8 mouse cellular contexts compared by ENCODE assay signal in genomic region chr12:111274006-111274405, GRCm38 (mm10). TPM values are rescaled to one million over a fixed set of nuclear protein-coding genes. Genes with fewer than 3 reads are reported as not detected.
DNase-seq lines count a peak whose midpoint lies in the region; ATAC-seq and TF ChIP-seq lines count a peak whose summit lies in the region.

No protein-coding gene starts in this region.

- H3K4me3 ChIP-seq in left cerebral cortex, adult 2 months = peak overlapping the region; percentile 48
- peak overlapping the region; percentile 49 for H3K4me3 ChIP-seq in forebrain, embryonic 10.5 days
- H3K4me3 ChIP-seq in intestine, embryonic 16.5 days (ENCODE audit: low read length) = peak overlapping the region; percentile 43
- peak overlapping the region; percentile 32 for H3K4me3 ChIP-seq in neural tube, embryonic 11.5 days (ENCODE audit: low read depth, low read length)

- no peaks in the 10 kb centered on the region for H3K36me3 ChIP-seq in forebrain, embryonic 10.5 days (replicated peaks)
- no peaks in the 10 kb centered on the region for H3K36me3 ChIP-seq in intestine, embryonic 16.5 days (ENCODE audit: control insufficient read depth, insufficient read depth, low read length)
- no peaks in the 10 kb centered on the region for H3K36me3 ChIP-seq in neural tube, embryonic 11.5 days (ENCODE audit: control insufficient read depth, insufficient read depth, low read length)

- WGBS in forebrain, embryonic 10.5 days = 3% methylated on average over 28 of the region's 28 CpGs
- WGBS in intestine, embryonic 16.5 days = 6% methylated on average over 28 of the region's 28 CpGs
- 3% methylated on average over 28 of the region's 28 CpGs for WGBS in neural tube, embryonic 11.5 days

- no peak for DNase-seq in left cerebral cortex, adult 2 months (ENCODE audit: extremely low spot score in 1 of 2, low spot score in 2 of 2)
- no peak for DNase-seq in left cerebral cortex, adult 9 months (ENCODE audit: low spot score in 2 of 2)
- DNase-seq in forebrain, embryonic 10.5 days (ENCODE audit: extremely low spot score, low spot score) = no peak
- DNase-seq in neural tube, embryonic 11.5 days (ENCODE audit: low spot score) = no peak
- DNase-seq in left cerebral cortex, postnatal 25 days (ENCODE audit: low spot score in 2 of 2) = no peak
- DNase-seq in left cerebral cortex, postnatal 14 days (ENCODE audit: low spot score in 2 of 2) = no peak
- no peak for DNase-seq in kidney, adult 9 months

- peak overlapping the region; percentile 75 for H3K4me2 ChIP-seq in intestine, embryonic 16.5 days (ENCODE audit: low read depth, low read length)
- H3K4me2 ChIP-seq in neural tube, embryonic 11.5 days (ENCODE audit: low read depth) = peak overlapping the region; percentile 47

- peak overlapping the region; percentile 55; the same call in 1 of the 2 replicates for H3K9ac ChIP-seq in intestine, embryonic 16.5 days (ENCODE audit: low read depth, low read length)
- H3K9ac ChIP-seq in neural tube, embryonic 11.5 days (ENCODE audit: low read length) = no peak overlapping the region

- H3K9me3 ChIP-seq in forebrain, embryonic 10.5 days = peaks cover 4% of the 10 kb centered on the region; the same call in 1 of the 2 replicates
- peaks cover 2% of the 10 kb centered on the region; the same call in 1 of the 2 replicates for H3K9me3 ChIP-seq in intestine, embryonic 16.5 days (ENCODE audit: control insufficient read depth, low read length)
- H3K9me3 ChIP-seq in neural tube, embryonic 11.5 days (ENCODE audit: control insufficient read depth, low read length) = no peaks in the 10 kb centered on the region

- TF ChIP-seq CTCF in left cerebral cortex, adult 2 months (IDR thresholded peaks at IDR 0.05) = no peak

- intact Hi-C loops in left cerebral cortex, adult 2 months (cut with DNase I) = loop anchor here (5.0 kb wide), 1 partner anchor 128 kb away; no protein-coding TSS in a partner anchor
- intact Hi-C loops in left cerebral cortex, postnatal 25 days (cut with DNase I) = no loop called here
- intact Hi-C loops in left cerebral cortex, postnatal 14 days (cut with DNase I) = loop anchor here (10.0 kb wide), 1 partner anchor 189 kb away; no protein-coding TSS in a partner anchor

- H3K27me3 ChIP-seq in forebrain, embryonic 10.5 days (ENCODE audit: poor library complexity, severe bottlenecking) = peaks cover 89% of the 10 kb centered on the region
- peaks cover 60% of the 10 kb centered on the region for H3K27me3 ChIP-seq in intestine, embryonic 16.5 days (replicated peaks; ENCODE audit: control insufficient read depth, insufficient read depth, low read length)
- peaks cover 76% of the 10 kb centered on the region for H3K27me3 ChIP-seq in neural tube, embryonic 11.5 days (ENCODE audit: control insufficient read depth, insufficient read depth, low read length)

- H3K4me1 ChIP-seq in forebrain, embryonic 10.5 days = peaks cover 38% of the 10 kb centered on the region
- H3K4me1 ChIP-seq in intestine, embryonic 16.5 days (ENCODE audit: control insufficient read depth, insufficient read depth, low read length) = peaks cover 30% of the 10 kb centered on the region
- peaks cover 14% of the 10 kb centered on the region for H3K4me1 ChIP-seq in neural tube, embryonic 11.5 days (ENCODE audit: control insufficient read depth, insufficient read depth, low read length)

- no peak overlapping the region for H3K27ac ChIP-seq in left cerebral cortex, adult 2 months
- H3K27ac ChIP-seq in forebrain, embryonic 10.5 days = no peak overlapping the region; the same call in 1 of the 2 replicates
- no peak overlapping the region for H3K27ac ChIP-seq in intestine, embryonic 16.5 days (ENCODE audit: low read length)
- no peak overlapping the region for H3K27ac ChIP-seq in neural tube, embryonic 11.5 days (ENCODE audit: low read depth, low read length)

- ATAC-seq in intestine, embryonic 16.5 days = peak; percentile 15; the same call in 1 of the 2 replicates
- 0 out of 2 replicates have a peak, but pooled peaks have one; percentile 16 for ATAC-seq in neural tube, embryonic 11.5 days (ENCODE audit: insufficient read depth, low FRiP score, low TSS enrichment)

RNA-seq across cellular contexts. Expression of gene Amn, which starts 3.1 kb away (rescaled TPM):
- 1 to 10 TPM; 8.0 to 10.0 TPM for total RNA-seq in left cerebral cortex, adult 2 months (2021)
- polyA plus RNA-seq in forebrain, embryonic 10.5 days (2016; fragmentation: Nextera tagmentation; extraction: Ambion mirVana) = 0.21 and 0.45 TPM in 2 replicates
- 233 and 312 TPM in 2 replicates for polyA plus RNA-seq in intestine, embryonic 16.5 days (2015; fragmentation: Nextera tagmentation; extraction: Ambion mirVana)
- polyA plus RNA-seq in neural tube, embryonic 11.5 days (2014; fragmentation: Nextera tagmentation; extraction: Ambion mirVana) = not detected in 2 replicates
- total RNA-seq in left cerebral cortex, postnatal 25 days (2021) = 10 to 100 TPM in 1 of 2 experiments, 1 to 10 TPM in 1; 9.4 to 12.5 TPM
- 10 to 100 TPM; 15.1 to 18.7 TPM for total RNA-seq in left cerebral cortex, postnatal 14 days (2021)
